Mouse (Mus musculus) left cerebral cortex, postnatal 10 days (tissue): Measurements from ENCODE around the gene Tmem273. TPM values are rescaled to one million over a fixed set of nuclear protein-coding genes. Genes with fewer than 3 reads are reported as not detected.

Source experiments
- DNase-seq, 2 experiments: peaks; one replicate each; pipeline ENCODE4 v3.0.0; 2021 to 2022; ENCODE audit warnings: low spot score in 2 of 2, mixed read lengths in 1 of 2; ENCODE audit errors: extremely low spot score in 1 of 2
- intact Hi-C: fragments of 180-260 bp; cut with DNase I; formaldehyde crosslinking; loops from one replicate; pipeline ENCODE4 v1.15.1; 2025
- total RNA-seq, 2 experiments: library from RNA; stranded (reverse); gene quantifications; 2 replicates each; pipeline ENCODE4 v1.2.3; 2021

Gene Tmem273
- total RNA-seq, 2 experiments from 2014 or later, result 0.24 to 0.47 TPM

DNA sequence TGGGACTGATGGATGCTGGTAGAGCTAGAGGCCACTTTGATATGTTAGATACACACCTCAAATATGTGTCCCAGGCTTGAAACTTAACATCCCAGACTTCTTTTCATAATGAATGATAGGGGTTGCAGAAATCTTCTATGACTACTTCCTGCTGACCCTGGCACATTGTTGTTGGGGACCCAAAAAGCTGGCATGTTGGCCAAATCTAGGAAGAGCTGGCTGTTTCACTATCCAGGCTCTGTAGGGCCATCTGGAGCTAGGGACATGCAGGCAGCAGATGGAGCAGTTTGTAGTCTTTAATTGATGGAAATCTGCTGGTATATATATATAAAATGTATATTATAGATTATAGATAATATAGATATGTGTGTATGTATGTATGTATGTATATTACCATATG, 56.3 kb downstream of the Tmem273 start:
- intact Hi-C loops, result no loop called here
- DNase-seq, result no peak

DNA sequence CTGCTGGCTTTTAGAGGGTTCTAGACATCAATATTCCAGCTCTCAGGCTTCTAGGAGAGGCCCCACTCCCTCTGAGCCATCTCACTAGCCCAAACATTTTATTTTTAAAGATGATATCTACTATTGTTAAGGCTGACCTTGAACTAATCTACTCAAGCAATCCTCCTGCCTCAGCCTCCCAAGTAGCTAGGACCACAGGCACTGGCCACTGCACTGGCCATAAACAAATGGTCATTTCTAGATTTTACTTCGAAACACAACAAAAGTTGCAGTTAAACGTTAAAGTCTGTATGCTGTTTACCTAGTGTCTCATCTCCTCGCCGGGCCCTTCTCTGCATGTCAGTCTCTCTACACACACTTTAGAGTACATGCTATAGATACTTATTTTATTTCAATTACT, 68.3 kb downstream of the Tmem273 start:
- intact Hi-C loops, result loop anchor here (10.0 kb wide), 1 partner anchor 101 kb away; no protein-coding TSS in a partner anchor
- DNase-seq, result no peak

DNA sequence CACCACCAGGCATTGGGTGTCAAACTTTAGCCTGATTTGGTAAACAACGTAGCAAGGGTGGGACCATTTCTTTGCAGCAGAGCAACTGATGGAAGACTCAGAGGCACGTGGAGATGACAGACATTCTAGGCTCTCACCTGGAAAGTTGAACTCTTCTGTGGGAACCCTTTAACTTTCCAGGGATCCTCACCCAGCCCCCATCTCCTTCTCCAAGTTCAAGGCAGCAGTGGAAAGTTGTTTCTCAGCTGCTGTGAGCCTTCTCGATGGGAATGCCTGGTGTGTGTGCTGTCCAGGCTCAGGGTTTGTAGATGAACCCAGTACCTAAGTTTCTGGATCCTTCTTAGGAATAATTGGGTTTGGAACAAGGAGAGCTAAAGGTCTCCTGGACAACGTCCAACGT, 70.5 kb downstream of the Tmem273 start:
- intact Hi-C loops, result loop anchor here (10.0 kb wide), 1 partner anchor 99 kb away; no protein-coding TSS in a partner anchor
- no peak for DNase-seq

DNA sequence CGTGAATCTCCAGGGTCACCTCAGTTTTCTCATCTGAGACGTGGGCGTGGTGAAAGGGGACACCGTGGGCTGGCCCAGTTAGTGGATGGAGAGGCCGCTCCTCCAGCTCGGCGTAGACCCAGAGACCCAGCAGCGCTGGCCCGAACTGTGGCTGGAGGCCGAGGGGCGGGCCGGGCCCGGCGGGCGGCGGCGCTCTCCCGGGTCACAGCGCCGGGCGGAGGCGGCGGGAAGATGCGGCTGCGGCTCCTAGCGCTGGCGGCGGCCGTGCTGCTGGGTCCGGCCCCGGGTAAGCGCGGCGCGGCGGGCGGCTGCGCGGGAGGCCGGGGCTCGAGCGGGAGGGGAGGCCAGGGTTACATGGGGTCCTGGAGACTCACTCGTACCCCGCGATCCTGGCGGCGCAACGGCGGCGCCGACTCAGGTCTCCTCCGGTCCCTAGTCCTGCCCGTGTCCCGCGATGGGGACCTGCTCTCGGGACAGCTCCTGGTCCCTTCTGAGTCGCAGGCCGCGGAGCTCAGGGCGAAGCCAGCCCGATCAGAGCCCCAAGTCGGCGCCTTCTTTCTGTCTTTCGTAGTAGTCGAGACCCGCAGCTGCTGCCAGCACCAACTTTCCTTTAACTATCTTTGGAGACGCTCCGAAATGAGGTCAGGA, 71.0 kb downstream of the Tmem273 start, which contains the start of gene Vstm4:
TSS of gene Vstm4 (plus strand) at position 76 of the 648 bp plus-strand sequence.
- DNase-seq, result peak; percentile 17 to 85
- intact Hi-C loops, result loop anchor here (10.0 kb wide), 1 partner anchor 98 kb away; no protein-coding TSS in a partner anchor

DNA sequence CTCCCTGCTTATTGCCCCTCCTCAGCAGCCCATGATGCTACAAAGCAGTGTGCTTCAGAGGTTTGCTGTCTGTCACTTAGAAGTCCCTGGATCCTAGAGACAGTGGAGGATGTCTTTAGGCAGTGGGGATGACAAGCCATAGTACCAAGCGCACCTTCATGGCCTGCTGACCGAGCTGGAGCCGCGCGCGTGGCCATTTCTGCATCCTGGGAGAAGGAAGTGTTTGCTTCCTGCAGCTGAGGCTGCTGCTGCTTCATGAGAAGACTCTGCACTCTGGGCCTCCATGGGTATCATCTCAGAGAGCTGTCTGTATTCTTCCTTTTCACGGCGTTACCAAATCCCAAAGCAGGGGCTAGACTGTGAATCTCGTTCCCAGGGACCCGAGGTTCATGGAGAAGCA, 72.6 kb downstream of the Tmem273 start:
- intact Hi-C loops, result loop anchor here (2.0 to 10.0 kb wide), 2 partner anchors 20 to 96 kb away; no protein-coding TSS in a partner anchor
- DNase-seq, result no peak

DNA sequence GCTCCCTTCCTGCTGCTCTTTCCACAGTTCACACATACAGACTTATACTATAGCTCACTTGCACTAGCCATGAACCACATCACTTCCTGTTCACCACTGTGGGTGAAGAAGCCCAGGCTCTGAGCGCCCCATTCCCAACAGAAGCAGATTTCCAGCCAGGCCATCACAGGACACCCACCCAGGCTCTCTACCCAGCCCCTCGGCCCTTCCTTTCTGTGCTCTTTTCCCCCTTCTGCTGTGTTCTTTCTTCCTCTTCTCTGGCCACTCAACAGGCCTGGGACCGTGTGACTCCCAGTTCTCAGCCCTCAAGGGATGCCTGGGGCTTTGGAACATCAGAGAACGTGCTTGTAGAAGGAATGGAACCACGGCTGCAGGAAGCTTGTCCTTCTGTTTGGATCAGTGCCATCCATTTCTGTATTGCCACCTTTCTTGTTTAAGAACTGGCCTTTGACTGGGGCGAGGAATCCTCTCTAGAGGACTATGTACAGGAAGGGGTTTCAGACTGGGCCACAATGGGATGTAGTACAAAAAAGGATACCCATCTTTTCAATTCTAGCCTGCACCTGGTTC, 73.3 kb downstream of the Tmem273 start:
- DNase-seq, result no peak
- intact Hi-C loops, result loop anchor here (2.0 to 10.0 kb wide), 2 partner anchors 20 to 96 kb away; no protein-coding TSS in a partner anchor

DNA sequence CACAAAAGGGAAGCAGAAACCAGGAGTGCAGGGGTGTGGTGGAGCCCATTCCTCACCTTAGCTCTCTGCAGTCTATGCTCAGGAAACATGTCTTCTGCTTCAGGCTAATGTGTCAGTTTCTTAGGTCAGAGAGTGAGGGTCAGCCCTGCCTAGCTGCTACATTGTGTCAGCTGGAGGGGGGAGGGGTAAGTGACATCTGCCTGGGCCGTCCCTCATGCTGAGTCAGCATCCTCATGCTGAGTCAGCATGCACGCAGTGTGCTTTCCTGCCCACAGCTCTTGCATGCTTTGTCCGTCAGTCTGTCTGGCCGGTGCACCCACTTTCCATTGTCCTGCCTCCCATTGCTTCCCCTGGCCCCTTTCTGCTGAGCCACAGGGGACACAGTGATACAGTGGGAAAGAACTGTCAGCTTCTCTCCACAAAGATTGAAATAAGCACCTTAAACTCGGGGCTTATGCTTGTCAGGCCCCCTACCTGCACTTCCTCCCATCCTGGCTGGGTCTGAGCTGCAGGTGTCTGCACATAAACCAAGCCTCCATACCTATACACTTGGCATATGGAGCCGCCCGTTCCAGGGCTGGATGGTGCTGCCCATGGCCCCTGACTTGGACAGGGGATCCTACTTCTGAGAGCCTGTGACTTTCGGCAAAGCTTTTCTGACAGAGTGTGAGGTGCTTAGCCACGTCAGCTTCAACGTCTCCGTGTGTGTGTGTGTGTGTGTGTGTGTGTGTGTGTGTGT, 74.2 kb downstream of the Tmem273 start:
- DNase-seq, result peak in 1 of 2 experiments; percentile 61
- intact Hi-C loops, result loop anchor here (2.0 to 10.0 kb wide), 2 partner anchors 21 to 95 kb away; no protein-coding TSS in a partner anchor

DNA sequence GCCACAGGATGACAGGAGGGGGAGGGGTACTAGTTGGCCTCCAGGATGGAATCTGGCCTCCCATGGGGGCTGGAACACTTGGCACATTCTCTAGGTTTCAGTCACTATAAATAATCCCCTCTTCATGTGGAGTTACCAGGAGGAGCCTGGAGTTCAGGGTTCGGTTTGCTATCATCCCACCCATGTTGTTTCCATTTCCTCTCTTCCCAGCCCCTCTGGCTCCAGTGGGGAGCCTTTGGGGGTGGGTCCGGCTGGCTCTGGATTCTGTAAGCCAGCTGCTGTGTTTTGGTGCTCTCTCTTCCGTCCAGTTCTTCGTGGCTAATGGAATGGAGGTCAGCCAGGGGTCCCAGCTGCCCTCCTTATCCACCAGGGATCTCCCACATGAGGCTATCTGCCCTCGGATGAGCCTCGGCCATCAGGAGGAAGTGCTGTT, 75.4 kb downstream of the Tmem273 start:
- peak in 1 of 2 experiments; percentile 79 for DNase-seq
- intact Hi-C loops, result no loop called here

DNA sequence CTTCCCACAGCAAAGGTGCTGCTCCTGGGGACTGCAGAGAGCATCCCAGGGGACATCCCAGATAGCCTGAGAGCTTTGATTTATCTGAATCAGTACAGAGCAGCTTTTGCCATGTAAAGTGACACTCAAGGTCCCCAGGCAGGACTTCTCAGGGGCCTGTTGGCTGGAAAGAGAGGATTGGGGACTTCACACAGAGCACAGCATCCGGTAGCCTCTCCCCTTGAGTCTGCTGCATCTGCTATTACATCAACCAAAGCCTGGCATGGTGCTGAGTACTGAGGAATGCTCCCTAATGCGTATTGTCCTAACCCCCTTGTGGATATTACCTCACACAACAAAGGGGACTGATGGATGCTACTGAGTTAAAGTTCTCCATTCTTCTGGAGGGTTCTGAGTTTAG, 75.9 kb downstream of the Tmem273 start:
- intact Hi-C loops, result no loop called here
- DNase-seq, result no peak

DNA sequence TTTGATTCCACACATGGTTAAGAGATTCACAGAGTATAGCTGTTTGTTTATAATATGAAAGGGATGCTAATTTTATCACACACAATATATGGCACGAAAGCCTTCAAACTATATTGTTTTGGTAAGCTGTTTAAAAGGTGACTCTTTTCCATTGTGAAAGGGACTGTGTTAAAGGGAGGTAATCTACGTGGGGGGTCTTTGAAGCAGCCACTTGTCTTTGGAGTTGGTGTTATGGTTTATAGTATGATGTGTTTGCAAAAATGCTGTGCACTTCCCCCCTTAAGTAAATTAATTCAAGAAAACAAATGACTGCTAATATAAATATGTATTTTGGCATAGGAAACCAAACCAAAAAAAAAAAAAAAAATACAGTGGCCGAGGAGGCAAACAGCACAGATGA, 79.6 kb downstream of the Tmem273 start:
- intact Hi-C loops, result no loop called here

More for the DNA sequence above, 79.6 kb downstream of the Tmem273 start:
- DNase-seq, result no peak

Other genes with a start within 250 kb of the Tmem273 start
- not detected for gene Prrxl1, start 186.6 kb upstream of the Tmem273 start, total RNA-seq
- gene 3425401B19Rik, start 100.7 kb upstream of the Tmem273 start, total RNA-seq, result under 1 TPM in 1 of 2 experiments, not detected in 1; 0.11 TPM
- gene Fam170b, start 48.0 kb downstream of the Tmem273 start, total RNA-seq, result not detected
- gene Vstm4, start 70.8 kb downstream of the Tmem273 start, total RNA-seq, result 1 to 10 TPM; 4.6 to 5.4 TPM
- gene Lrrc18, start 205.4 kb downstream of the Tmem273 start, total RNA-seq, result under 1 TPM; 0.13 to 0.99 TPM